Mouse (Mus musculus): ENCODE data around the gene Gadl1. TPM values are rescaled to one million over a fixed set of nuclear protein-coding genes. Genes with fewer than 3 reads are reported as not detected.

Gene Gadl1
- polyA plus RNA-seq, 1 experiment from 2014 or later = 0.20 TPM

GRCm38 (mm10) chr9:116076946-116077345, 167.7 kb downstream of the Gadl1 start:
- no peak overlapping the region for H3K4me3 ChIP-seq
- no peaks in the 10 kb centered on the region for H3K9me3 ChIP-seq
- H3K36me3 ChIP-seq = no peaks in the 10 kb centered on the region
- no peak overlapping the region for H3K9ac ChIP-seq (replicated peaks)
- no peak overlapping the region for H3K4me2 ChIP-seq (replicated peaks)
- H3K27me3 ChIP-seq = no peaks in the 10 kb centered on the region
- H3K4me1 ChIP-seq = no peaks in the 10 kb centered on the region
- WGBS = 82% methylated on average over 2 of the region's 2 CpGs
- ATAC-seq (ENCODE audit: low FRiP score, low read depth) = no peak
- no peak overlapping the region for H3K27ac ChIP-seq (replicated peaks)

GRCm38 (mm10) chr9:116077419-116077818, 168.2 kb downstream of the Gadl1 start:
- Histone ChIP-seq H3K9ac (replicated peaks) (no peak overlapping the region), H3K27ac (replicated peaks) (no peak overlapping the region), H3K27me3 (no peaks in the 10 kb centered on the region), H3K9me3 (no peaks in the 10 kb centered on the region), H3K4me1 (no peaks in the 10 kb centered on the region), H3K4me2 (replicated peaks) (no peak overlapping the region), H3K36me3 (no peaks in the 10 kb centered on the region), H3K4me3 (no peak overlapping the region)
- 91% methylated on average over 2 of the region's 2 CpGs for WGBS
- ATAC-seq (ENCODE audit: low FRiP score, low read depth) = no peak

- WGBS = 88% methylated on average over 4 of the region's 4 CpGs
Measured at GRCm38 (mm10) chr9:116081781-116082180, 172.5 kb downstream of the Gadl1 start.

GRCm38 (mm10) chr9:116083300-116083699, 174.0 kb downstream of the Gadl1 start:
- no peak overlapping the region for H3K27ac ChIP-seq (replicated peaks)
- no peak overlapping the region for H3K4me3 ChIP-seq
- no peak overlapping the region for H3K4me2 ChIP-seq (replicated peaks)
- no peaks in the 10 kb centered on the region for H3K9me3 ChIP-seq
- no peaks in the 10 kb centered on the region for H3K36me3 ChIP-seq
- no peak overlapping the region for H3K9ac ChIP-seq (replicated peaks)
- H3K4me1 ChIP-seq = no peaks in the 10 kb centered on the region
- ATAC-seq (ENCODE audit: low FRiP score, low read depth) = no peak
- 92% methylated on average over 5 of the region's 5 CpGs for WGBS
- no peaks in the 10 kb centered on the region for H3K27me3 ChIP-seq

More at GRCm38 (mm10) chr9:116081781-116082180, 172.5 kb downstream of the Gadl1 start:
- H3K27ac ChIP-seq (replicated peaks) = no peak overlapping the region
- no peak overlapping the region for H3K4me3 ChIP-seq
- H3K36me3 ChIP-seq = no peaks in the 10 kb centered on the region
- no peak overlapping the region for H3K4me2 ChIP-seq (replicated peaks)
- H3K9me3 ChIP-seq = no peaks in the 10 kb centered on the region
- no peak overlapping the region for H3K9ac ChIP-seq (replicated peaks)
- H3K27me3 ChIP-seq = no peaks in the 10 kb centered on the region
- no peak for ATAC-seq (ENCODE audit: low FRiP score, low read depth)
- no peaks in the 10 kb centered on the region for H3K4me1 ChIP-seq

GRCm38 (mm10) chr9:116083726-116084323, 174.6 kb downstream of the Gadl1 start:
- ATAC-seq (ENCODE audit: low FRiP score, low read depth) = no peak
- H3K4me3 ChIP-seq = no peak overlapping the region

GRCm38 (mm10) chr9:116084324-116084931, 175.2 kb downstream of the Gadl1 start:
- H3K4me2 ChIP-seq (replicated peaks) = no peak overlapping the region
- H3K27ac ChIP-seq (replicated peaks) = no peak overlapping the region
- H3K9me3 ChIP-seq = no peaks in the 10 kb centered on the region
- H3K4me3 ChIP-seq = no peak overlapping the region
- H3K9ac ChIP-seq (replicated peaks) = no peak overlapping the region
- H3K27me3 ChIP-seq = no peaks in the 10 kb centered on the region
- WGBS = 89% methylated on average over 12 of the region's 12 CpGs
- ATAC-seq (ENCODE audit: low FRiP score, low read depth) = no peak
- no peaks in the 10 kb centered on the region for H3K4me1 ChIP-seq
- H3K36me3 ChIP-seq = no peaks in the 10 kb centered on the region

More at GRCm38 (mm10) chr9:116083726-116084323, 174.6 kb downstream of the Gadl1 start:
- no peak overlapping the region for H3K27ac ChIP-seq (replicated peaks)
- no peak overlapping the region for H3K4me2 ChIP-seq (replicated peaks)
- no peaks in the 10 kb centered on the region for H3K9me3 ChIP-seq
- no peaks in the 10 kb centered on the region for H3K4me1 ChIP-seq
- no peak overlapping the region for H3K9ac ChIP-seq (replicated peaks)
- no peaks in the 10 kb centered on the region for H3K36me3 ChIP-seq
- H3K27me3 ChIP-seq = no peaks in the 10 kb centered on the region
- 89% methylated on average over 8 of the region's 8 CpGs for WGBS

- Histone ChIP-seq H3K36me3 (no peaks in the 10 kb centered on the region), H3K4me1 (no peaks in the 10 kb centered on the region), H3K27me3 (no peaks in the 10 kb centered on the region), H3K27ac (replicated peaks) (no peak overlapping the region), H3K4me3 (no peak overlapping the region), H3K9me3 (no peaks in the 10 kb centered on the region), H3K4me2 (replicated peaks) (no peak overlapping the region), H3K9ac (replicated peaks) (no peak overlapping the region)
- 91% methylated on average over 6 of the region's 6 CpGs for WGBS
- ATAC-seq (ENCODE audit: low FRiP score, low read depth) = no peak
Measured at GRCm38 (mm10) chr9:116085999-116086398, 176.7 kb downstream of the Gadl1 start.

GRCm38 (mm10) chr9:116087263-116087662, 178.0 kb downstream of the Gadl1 start:
- no peaks in the 10 kb centered on the region for H3K27me3 ChIP-seq
- H3K27ac ChIP-seq (replicated peaks) = no peak overlapping the region
- H3K9ac ChIP-seq (replicated peaks) = no peak overlapping the region
- WGBS = 95% methylated on average over 5 of the region's 5 CpGs
- no peaks in the 10 kb centered on the region for H3K9me3 ChIP-seq
- H3K36me3 ChIP-seq = no peaks in the 10 kb centered on the region
- no peaks in the 10 kb centered on the region for H3K4me1 ChIP-seq
- no peak overlapping the region for H3K4me2 ChIP-seq (replicated peaks)
- H3K4me3 ChIP-seq = no peak overlapping the region
- ATAC-seq (ENCODE audit: low FRiP score, low read depth) = no peak

- WGBS = 37% methylated on average over 5 of the region's 5 CpGs
- no peak overlapping the region for H3K27ac ChIP-seq (replicated peaks)
- H3K4me3 ChIP-seq = no peak overlapping the region
- H3K9me3 ChIP-seq = no peaks in the 10 kb centered on the region
- H3K9ac ChIP-seq (replicated peaks) = no peak overlapping the region
- no peak for ATAC-seq (ENCODE audit: low FRiP score, low read depth)
- no peaks in the 10 kb centered on the region for H3K36me3 ChIP-seq
- H3K27me3 ChIP-seq = no peaks in the 10 kb centered on the region
- no peak overlapping the region for H3K4me2 ChIP-seq (replicated peaks)
- no peaks in the 10 kb centered on the region for H3K4me1 ChIP-seq
Measured at GRCm38 (mm10) chr9:116087880-116088279, 178.6 kb downstream of the Gadl1 start.

GRCm38 (mm10) chr9:116088912-116089311, 179.7 kb downstream of the Gadl1 start:
- H3K4me3 ChIP-seq = no peak overlapping the region
- no peak overlapping the region for H3K27ac ChIP-seq (replicated peaks)
- ATAC-seq (ENCODE audit: low FRiP score, low read depth) = no peak
- no peak overlapping the region for H3K9ac ChIP-seq (replicated peaks)
- H3K4me2 ChIP-seq (replicated peaks) = no peak overlapping the region
- H3K4me1 ChIP-seq = no peaks in the 10 kb centered on the region
- H3K9me3 ChIP-seq = no peaks in the 10 kb centered on the region
- whole genome bisulfite sequencing = 84% methylated on average over 9 of the region's 9 CpGs
- no peaks in the 10 kb centered on the region for H3K36me3 ChIP-seq
- no peaks in the 10 kb centered on the region for H3K27me3 ChIP-seq

GRCm38 (mm10) chr9:116090296-116090695, 181.0 kb downstream of the Gadl1 start:
- Histone ChIP-seq H3K9me3 (no peaks in the 10 kb centered on the region), H3K4me3 (no peak overlapping the region), H3K4me2 (replicated peaks) (no peak overlapping the region), H3K9ac (replicated peaks) (no peak overlapping the region), H3K4me1 (no peaks in the 10 kb centered on the region), H3K27me3 (no peaks in the 10 kb centered on the region), H3K27ac (replicated peaks) (no peak overlapping the region), H3K36me3 (no peaks in the 10 kb centered on the region)
- WGBS = 94% methylated on average over 9 of the region's 9 CpGs
- no peak for ATAC-seq (ENCODE audit: low FRiP score, low read depth)

GRCm38 (mm10) chr9:116091101-116091841, 182.0 kb downstream of the Gadl1 start:
- no peak overlapping the region for H3K4me3 ChIP-seq
- no peak for ATAC-seq (ENCODE audit: low FRiP score, low read depth)
- H3K9me3 ChIP-seq = no peaks in the 10 kb centered on the region
- H3K4me2 ChIP-seq (replicated peaks) = no peak overlapping the region
- no peak overlapping the region for H3K27ac ChIP-seq (replicated peaks)
- WGBS = 91% methylated on average over 7 of the region's 7 CpGs
- H3K27me3 ChIP-seq = no peaks in the 10 kb centered on the region
- H3K36me3 ChIP-seq = no peaks in the 10 kb centered on the region
- no peaks in the 10 kb centered on the region for H3K4me1 ChIP-seq
- H3K9ac ChIP-seq (replicated peaks) = no peak overlapping the region
